Mouse (Mus musculus): ENCODE measurements around the gene Far2.

Far2 gene

GRCm38 (mm10) chr6:148218235-148219076 is 171.4 kb downstream of the Far2 start:
- no peak for DNase-seq (ENCODE audit: low spot score)

- DNase-seq (ENCODE audit: low spot score), result no peak
These were observed 175.6 kb downstream of the Far2 start for GRCm38 (mm10) chr6:148222686-148223085.

- DNase-seq (ENCODE audit: low spot score), result no peak
These were observed 180.5 kb downstream of the Far2 start for GRCm38 (mm10) chr6:148227542-148227941.

Data from MN1 (cell line).